Mouse (Mus musculus): ENCODE data around the gene Nectin1. TPM values are rescaled to one million over a fixed set of nuclear protein-coding genes. Genes with fewer than 3 reads are reported as not detected.

Nectin1 gene
- polyA plus RNA-seq, 1 experiment from 2014 or later, result 9.0 TPM

GRCm38 (mm10) chr9:43744138-43744981, 576 bp downstream of the Nectin1 start:
- WGBS, result under 1% methylated on average over 35 of the region's 77 CpGs
- no peaks in the 10 kb centered on the region for H3K27me3 ChIP-seq (replicated peaks; ENCODE audit: control insufficient read depth, insufficient read depth, low read length)

GRCm38 (mm10) chr9:43745051-43745792, 1.4 kb downstream of the Nectin1 start:
- WGBS, result under 1% methylated on average over 42 of the region's 43 CpGs
- H3K4me3 ChIP-seq (ENCODE audit: low read depth, low read length), result peak overlapping the region; percentile 85
- peak overlapping the region; percentile 95 for H3K4me2 ChIP-seq (ENCODE audit: low read depth, low read length)
- ATAC-seq (ENCODE audit: low read depth) (peak; percentile 41), DNase-seq (ENCODE audit: low spot score) (peak; percentile 82)
- no peaks in the 10 kb centered on the region for H3K9me3 ChIP-seq (ENCODE audit: control insufficient read depth, low read length)
- H3K36me3 ChIP-seq (ENCODE audit: control insufficient read depth, insufficient read depth, low read length), result no peaks in the 10 kb centered on the region
- peak overlapping the region; percentile 15; the same call in 1 of the 2 replicates for H3K27ac ChIP-seq (replicated peaks; ENCODE audit: low read depth, low read length)
- H3K9ac ChIP-seq (ENCODE audit: low read depth, low read length), result peak overlapping the region; percentile 95
- no peaks in the 10 kb centered on the region for H3K27me3 ChIP-seq (replicated peaks; ENCODE audit: control insufficient read depth, insufficient read depth, low read length)
- peaks cover 30% of the 10 kb centered on the region for H3K4me1 ChIP-seq (ENCODE audit: control insufficient read depth, insufficient read depth, low read length)

More at GRCm38 (mm10) chr9:43744138-43744981, 576 bp downstream of the Nectin1 start:
- Histone ChIP-seq H3K4me2 (ENCODE audit: low read depth, low read length) (peak overlapping the region; percentile 95), H3K9ac (ENCODE audit: low read depth, low read length) (peak overlapping the region; percentile 95), H3K4me1 (ENCODE audit: control insufficient read depth, insufficient read depth, low read length) (peaks cover 30% of the 10 kb centered on the region), H3K27ac (replicated peaks; ENCODE audit: low read depth, low read length) (peak overlapping the region; percentile 95), H3K9me3 (ENCODE audit: control insufficient read depth, low read length) (no peaks in the 10 kb centered on the region), H3K36me3 (ENCODE audit: control insufficient read depth, insufficient read depth, low read length) (no peaks in the 10 kb centered on the region), H3K4me3 (ENCODE audit: low read depth, low read length) (peak overlapping the region; percentile 85)
- no peak for DNase-seq (ENCODE audit: low spot score)
- peak; percentile 69 for ATAC-seq (ENCODE audit: low read depth)

DNA sequence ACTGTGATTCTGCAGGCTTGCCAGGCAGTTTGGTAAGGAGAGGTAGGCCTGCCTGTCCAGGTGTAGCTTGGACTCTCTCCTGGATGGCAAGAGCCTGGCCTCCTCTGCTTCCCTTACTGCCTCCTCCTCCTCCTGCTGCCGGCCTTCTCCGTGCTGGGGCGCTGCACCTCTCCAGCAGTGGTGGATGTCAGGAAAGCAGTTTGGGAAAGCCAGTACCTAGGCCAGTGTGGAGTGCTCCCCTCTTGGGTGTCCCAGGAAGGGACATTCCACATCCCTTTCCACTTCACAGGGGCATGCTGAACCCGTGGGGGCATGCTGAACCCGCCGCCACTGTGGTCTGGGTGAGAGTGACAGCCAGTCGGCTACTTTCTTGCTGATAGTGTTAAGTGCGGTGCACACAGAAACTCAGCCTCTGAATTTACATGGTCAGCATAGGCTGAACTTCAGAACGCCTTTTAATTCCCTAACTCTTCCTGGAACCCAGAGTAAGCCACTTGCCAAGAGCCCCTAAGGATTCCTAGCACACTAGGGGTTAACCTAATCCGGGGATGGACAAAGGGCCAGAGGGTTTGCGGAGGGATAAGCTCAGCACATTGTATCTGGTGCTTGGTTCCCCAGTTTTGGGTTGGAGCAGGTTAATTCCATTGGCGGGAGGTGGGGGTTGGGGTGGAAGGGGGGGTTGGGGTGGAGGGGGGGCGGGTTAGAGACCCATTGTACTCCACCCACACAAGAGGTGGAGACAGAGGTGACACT, 2.3 kb downstream of the Nectin1 start:
- ATAC-seq (ENCODE audit: low read depth) (no peak), DNase-seq (ENCODE audit: low spot score) (no peak)
- 8% methylated on average over 12 of the region's 13 CpGs for WGBS
- no peak overlapping the region for H3K27ac ChIP-seq (replicated peaks; ENCODE audit: low read depth, low read length)
- peaks cover 30% of the 10 kb centered on the region for H3K4me1 ChIP-seq (ENCODE audit: control insufficient read depth, insufficient read depth, low read length)
- H3K4me3 ChIP-seq (ENCODE audit: low read depth, low read length), result peak overlapping the region; percentile 85
- no peaks in the 10 kb centered on the region for H3K36me3 ChIP-seq (ENCODE audit: control insufficient read depth, insufficient read depth, low read length)
- H3K9ac ChIP-seq (ENCODE audit: low read depth, low read length), result peak overlapping the region; percentile 95
- peak overlapping the region; percentile 95 for H3K4me2 ChIP-seq (ENCODE audit: low read depth, low read length)
- no peaks in the 10 kb centered on the region for H3K27me3 ChIP-seq (replicated peaks; ENCODE audit: control insufficient read depth, insufficient read depth, low read length)
- no peaks in the 10 kb centered on the region for H3K9me3 ChIP-seq (ENCODE audit: control insufficient read depth, low read length)

- Histone ChIP-seq H3K9ac (ENCODE audit: low read depth, low read length) (peak overlapping the region; percentile 35; the same call in 1 of the 2 replicates), H3K27ac (replicated peaks; ENCODE audit: low read depth, low read length) (0 out of 2 replicates have a peak overlapping the region, but pooled peaks have one; percentile 15), H3K36me3 (ENCODE audit: control insufficient read depth, insufficient read depth, low read length) (no peaks in the 10 kb centered on the region), H3K4me1 (ENCODE audit: control insufficient read depth, insufficient read depth, low read length) (peaks cover 30% of the 10 kb centered on the region), H3K9me3 (ENCODE audit: control insufficient read depth, low read length) (no peaks in the 10 kb centered on the region), H3K27me3 (replicated peaks; ENCODE audit: control insufficient read depth, insufficient read depth, low read length) (no peaks in the 10 kb centered on the region), H3K4me3 (ENCODE audit: low read depth, low read length) (no peak overlapping the region), H3K4me2 (ENCODE audit: low read depth, low read length) (peak overlapping the region; percentile 95; the same call in 1 of the 2 replicates)
- no peak for ATAC-seq (ENCODE audit: low read depth)
- DNase-seq (ENCODE audit: low spot score), result peak; percentile 24
- 64% methylated on average over 9 of the region's 9 CpGs for WGBS
Measured at GRCm38 (mm10) chr9:43747710-43748109, 3.9 kb downstream of the Nectin1 start.

- no peak overlapping the region for H3K4me2 ChIP-seq (ENCODE audit: low read depth, low read length)
- no peak for DNase-seq (ENCODE audit: low spot score)
Measured at GRCm38 (mm10) chr9:43748519-43748918, 4.7 kb downstream of the Nectin1 start.

DNA sequence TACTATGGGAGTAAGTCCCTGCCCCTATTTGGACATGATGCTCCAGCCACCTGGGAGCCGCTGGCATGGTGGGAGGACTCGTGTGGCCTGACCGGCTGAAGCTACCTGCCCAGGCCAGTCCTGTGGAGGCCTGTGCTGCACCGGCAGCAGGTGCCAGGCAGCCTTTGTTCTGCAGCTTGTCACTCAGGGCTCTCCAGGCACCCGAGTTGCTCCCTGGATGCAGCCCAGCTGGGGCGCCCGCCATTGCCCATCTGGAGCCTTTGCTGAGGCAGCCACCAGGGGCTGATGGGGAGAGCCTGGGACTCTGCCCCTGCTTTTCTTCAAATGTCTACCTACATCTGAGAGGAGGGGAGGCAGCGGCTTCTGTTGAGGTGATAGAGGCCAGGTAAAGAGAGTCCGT, 6.3 kb downstream of the Nectin1 start:
- Histone ChIP-seq H3K27ac (replicated peaks; ENCODE audit: low read depth, low read length) (no peak overlapping the region), H3K4me1 (ENCODE audit: control insufficient read depth, insufficient read depth, low read length) (peaks cover 30% of the 10 kb centered on the region), H3K36me3 (ENCODE audit: control insufficient read depth, insufficient read depth, low read length) (no peaks in the 10 kb centered on the region), H3K27me3 (replicated peaks; ENCODE audit: control insufficient read depth, insufficient read depth, low read length) (no peaks in the 10 kb centered on the region), H3K9me3 (ENCODE audit: control insufficient read depth, low read length) (no peaks in the 10 kb centered on the region), H3K4me2 (ENCODE audit: low read depth, low read length) (no peak overlapping the region), H3K9ac (ENCODE audit: low read depth, low read length) (no peak overlapping the region), H3K4me3 (ENCODE audit: low read depth, low read length) (no peak overlapping the region)
- WGBS, result 74% methylated on average over 9 of the region's 9 CpGs
- DNase-seq (ENCODE audit: low spot score) (no peak), ATAC-seq (ENCODE audit: low read depth) (peak; percentile 11; the same call in 1 of the 2 replicates)

More at GRCm38 (mm10) chr9:43748519-43748918, 4.7 kb downstream of the Nectin1 start:
- no peak for ATAC-seq (ENCODE audit: low read depth)
- 68% methylated on average over 5 of the region's 5 CpGs for WGBS
- no peaks in the 10 kb centered on the region for H3K9me3 ChIP-seq (ENCODE audit: control insufficient read depth, low read length)
- H3K27me3 ChIP-seq (replicated peaks; ENCODE audit: control insufficient read depth, insufficient read depth, low read length), result no peaks in the 10 kb centered on the region
- no peak overlapping the region for H3K4me3 ChIP-seq (ENCODE audit: low read depth, low read length)
- H3K27ac ChIP-seq (replicated peaks; ENCODE audit: low read depth, low read length), result no peak overlapping the region
- peaks cover 30% of the 10 kb centered on the region for H3K4me1 ChIP-seq (ENCODE audit: control insufficient read depth, insufficient read depth, low read length)
- no peak overlapping the region for H3K9ac ChIP-seq (ENCODE audit: low read depth, low read length)
- no peaks in the 10 kb centered on the region for H3K36me3 ChIP-seq (ENCODE audit: control insufficient read depth, insufficient read depth, low read length)

GRCm38 (mm10) chr9:43751111-43751510, 7.3 kb downstream of the Nectin1 start:
- H3K27me3 ChIP-seq (replicated peaks; ENCODE audit: control insufficient read depth, insufficient read depth, low read length), result no peaks in the 10 kb centered on the region
- no peak overlapping the region for H3K4me3 ChIP-seq (ENCODE audit: low read depth, low read length)
- H3K36me3 ChIP-seq (ENCODE audit: control insufficient read depth, insufficient read depth, low read length), result no peaks in the 10 kb centered on the region
- ATAC-seq (ENCODE audit: low read depth), result no peak
- no peaks in the 10 kb centered on the region for H3K9me3 ChIP-seq (ENCODE audit: control insufficient read depth, low read length)
- no peak overlapping the region for H3K27ac ChIP-seq (replicated peaks; ENCODE audit: low read depth, low read length)
- H3K9ac ChIP-seq (ENCODE audit: low read depth, low read length), result no peak overlapping the region
- 73% methylated on average over 8 of the region's 8 CpGs for WGBS
- H3K4me1 ChIP-seq (ENCODE audit: control insufficient read depth, insufficient read depth, low read length), result peaks cover 22% of the 10 kb centered on the region; the same call in 1 of the 2 replicates
- H3K4me2 ChIP-seq (ENCODE audit: low read depth, low read length), result no peak overlapping the region
- DNase-seq (ENCODE audit: low spot score), result no peak

- H3K9ac ChIP-seq (ENCODE audit: low read depth, low read length), result no peak overlapping the region
- H3K36me3 ChIP-seq (ENCODE audit: control insufficient read depth, insufficient read depth, low read length), result no peaks in the 10 kb centered on the region
- no peaks in the 10 kb centered on the region for H3K9me3 ChIP-seq (ENCODE audit: control insufficient read depth, low read length)
- DNase-seq (ENCODE audit: low spot score), result no peak
- 73% methylated on average over 6 of the region's 6 CpGs for WGBS
- no peak for ATAC-seq (ENCODE audit: low read depth)
- H3K27me3 ChIP-seq (replicated peaks; ENCODE audit: control insufficient read depth, insufficient read depth, low read length), result no peaks in the 10 kb centered on the region
- H3K4me3 ChIP-seq (ENCODE audit: low read depth, low read length), result no peak overlapping the region
- peaks cover 20% of the 10 kb centered on the region for H3K4me1 ChIP-seq (ENCODE audit: control insufficient read depth, insufficient read depth, low read length)
- no peak overlapping the region for H3K27ac ChIP-seq (replicated peaks; ENCODE audit: low read depth, low read length)
- no peak overlapping the region for H3K4me2 ChIP-seq (ENCODE audit: low read depth, low read length)
Measured at GRCm38 (mm10) chr9:43753481-43753880, 9.7 kb downstream of the Nectin1 start.

Measured in embryonic facial prominence, embryonic 14.5 days (tissue).